Mouse (Mus musculus) bone marrow macrophage, adult 2 months (primary cell): ENCODE data around the gene Rtf2. TPM values are rescaled to one million over a fixed set of nuclear protein-coding genes. Genes with fewer than 3 reads are reported as not detected.

ENCODE experiments used
- H3K27ac ChIP-seq: 2 replicates; pipeline ENCODE4 v1.5.1; 2012; ENCODE audit warnings: low read depth, low read length; ENCODE audit not compliant: insufficient read depth
- H3K4me1 ChIP-seq: 2 replicates; pipeline ENCODE4 v1.6.1; 2012; ENCODE audit warnings: low read length; ENCODE audit not compliant: control insufficient read depth, insufficient read depth
- H3K4me3 ChIP-seq: 2 replicates; pipeline ENCODE4 v1.5.1; 2012; ENCODE audit warnings: mild to moderate bottlenecking, low read length, moderate library complexity; ENCODE audit not compliant: insufficient read depth
- CTCF ChIP-seq: IDR thresholded peaks from 2 replicates; pipeline ENCODE4 v1.5.1; 2012; ENCODE audit warnings: low read depth, mild to moderate bottlenecking, low read length, moderate library complexity
- POLR2A ChIP-seq: IDR thresholded peaks from 2 replicates; pipeline ENCODE4 v1.6.1; 2012; ENCODE audit warnings: mild to moderate bottlenecking, low read depth, low read length, borderline replicate concordance
- polyA plus RNA-seq: library from polyadenylated mRNA; stranded (reverse); fragments of >200 nt; gene quantifications from 2 replicates; pipeline ENCODE4 v1.2.4, GENCODE M21; 2012; ENCODE audit not compliant: missing spikeins, insufficient read depth, insufficient read length

Gene Rtf2
- polyA plus RNA-seq, 1 experiment: 111 TPM

GRCm38 (mm10) chr2:172477860-172478259, 37.5 kb downstream of the Rtf2 start:
- TF ChIP-seq POLR2A: no peak
- TF ChIP-seq CTCF: no peak
- Histone ChIP-seq H3K27ac (no peak overlapping the region), H3K4me3 (no peak overlapping the region), H3K4me1 (no peaks in the 10 kb centered on the region)

- no peak overlapping the region for H3K27ac ChIP-seq
- TF ChIP-seq POLR2A: no peak
- no peak for TF ChIP-seq CTCF
These were observed 39.9 kb downstream of the Rtf2 start for GRCm38 (mm10) chr2:172480296-172480695.

GRCm38 (mm10) chr2:172481654-172482385, 41.5 kb downstream of the Rtf2 start:
- no peak overlapping the region for H3K27ac ChIP-seq
- H3K4me1 ChIP-seq: no peaks in the 10 kb centered on the region
- TF ChIP-seq POLR2A (no peak), CTCF (no peak)
- no peak overlapping the region for H3K4me3 ChIP-seq

More at GRCm38 (mm10) chr2:172480296-172480695, 39.9 kb downstream of the Rtf2 start:
- Histone ChIP-seq H3K4me1 (no peaks in the 10 kb centered on the region), H3K4me3 (no peak overlapping the region)

- Histone ChIP-seq H3K4me3 (no peak overlapping the region), H3K27ac (no peak overlapping the region), H3K4me1 (no peaks in the 10 kb centered on the region)
- no peak for TF ChIP-seq CTCF
- no peak for TF ChIP-seq POLR2A
These were observed 43.5 kb downstream of the Rtf2 start for GRCm38 (mm10) chr2:172483766-172484413.

GRCm38 (mm10) chr2:172484696-172485370, 44.5 kb downstream of the Rtf2 start:
- no peak overlapping the region for H3K27ac ChIP-seq

GRCm38 (mm10) chr2:172496736-172497345, 56.5 kb downstream of the Rtf2 start:
- no peak overlapping the region for H3K27ac ChIP-seq
- no peak overlapping the region for H3K4me3 ChIP-seq
- no peak for TF ChIP-seq POLR2A
- TF ChIP-seq CTCF: no peak
- H3K4me1 ChIP-seq: peaks cover 10% of the 10 kb centered on the region

More at GRCm38 (mm10) chr2:172484696-172485370, 44.5 kb downstream of the Rtf2 start:
- Histone ChIP-seq H3K4me1 (no peaks in the 10 kb centered on the region), H3K4me3 (no peak overlapping the region)
- TF ChIP-seq CTCF (no peak), POLR2A (no peak)

- TF ChIP-seq CTCF: no peak
- TF ChIP-seq POLR2A: no peak
- Histone ChIP-seq H3K27ac (no peak overlapping the region), H3K4me3 (no peak overlapping the region), H3K4me1 (peaks cover 10% of the 10 kb centered on the region)
These were observed 58.5 kb downstream of the Rtf2 start for GRCm38 (mm10) chr2:172498823-172499222.

GRCm38 (mm10) chr2:172500752-172501316, 60.5 kb downstream of the Rtf2 start:
- no peak for TF ChIP-seq POLR2A
- no peak for TF ChIP-seq CTCF
- Histone ChIP-seq H3K4me3 (no peak overlapping the region), H3K4me1 (peaks cover 10% of the 10 kb centered on the region), H3K27ac (no peak overlapping the region)

- H3K4me3 ChIP-seq: no peak overlapping the region
- no peak overlapping the region for H3K27ac ChIP-seq
- no peak for TF ChIP-seq POLR2A
- TF ChIP-seq CTCF: peak; percentile 47; the same call in 1 of the 2 replicates
- H3K4me1 ChIP-seq: peaks cover 10% of the 10 kb centered on the region
These were observed 61.0 kb downstream of the Rtf2 start for GRCm38 (mm10) chr2:172501341-172501740.
